Mouse (Mus musculus) stomach, postnatal 0 days (tissue): ENCODE data around the gene Cldn14.

Experiments
- CTCF ChIP-seq: IDR thresholded peaks from 2 replicates; pipeline ENCODE4 v1.5.1; 2016; ENCODE audit warnings: antibody characterized with exemption, low read depth, mild to moderate bottlenecking, moderate library complexity
- EP300 ChIP-seq: optimal IDR thresholded peaks from 2 replicates; pipeline ENCODE3; 2016; ENCODE audit warnings: antibody characterized with exemption

GRCm38 (mm10) chr16:94055576-94055975 lies 46.9 kb upstream of the Cldn14 start:
- TF ChIP-seq CTCF: no peak
- TF ChIP-seq EP300: no peak
